Mouse (Mus musculus) limb, embryonic 14.5 days (tissue): ENCODE measurements at regions not wholly inside any gene's neighbourhood (a gene's known extent, or its start where the extent isn't known, plus 50 kb on each side); places are given as distances from the start of the nearest gene placed in this dataset.

Source experiments
- ATAC-seq: fragments of 200-750 bp; cut with Nextera tagmentation; 2 replicates; pipeline ENCODE4 v1.8.0; 2017; ENCODE audit warnings: low read depth, moderate number of reproducible peaks, moderate TSS enrichment; ENCODE audit not compliant: low FRiP score
- DNase-seq: peaks from one replicate; pipeline ENCODE4 v3.0.0-alpha.2; 2015; ENCODE audit warnings: low spot score
- H3K27ac ChIP-seq: fragments of 300-500 bp; sonication (generic); replicated peaks from 2 replicates; pipeline ENCODE4 v1.5.1; 2014; ENCODE audit warnings: low read depth, mild to moderate bottlenecking, low read length, moderate library complexity, mixed read lengths
- H3K27me3 ChIP-seq: fragments of 300-500 bp; sonication (generic); 2 replicates; pipeline ENCODE4 v1.6.1; 2014; ENCODE audit warnings: low read length, mixed read lengths; ENCODE audit not compliant: control insufficient read depth, insufficient read depth
- H3K36me3 ChIP-seq: fragments of 300-500 bp; sonication (generic); 2 replicates; pipeline ENCODE4 v1.6.1; 2014; ENCODE audit warnings: mild to moderate bottlenecking, low read length, moderate library complexity, mixed read lengths; ENCODE audit not compliant: control insufficient read depth, insufficient read depth
- H3K4me1 ChIP-seq: fragments of 300-500 bp; sonication (generic); 2 replicates; pipeline ENCODE4 v1.6.1; 2014; ENCODE audit warnings: antibody characterized with exemption, low read length, mixed read lengths; ENCODE audit not compliant: control insufficient read depth, insufficient read depth
- H3K4me2 ChIP-seq: fragments of 300-500 bp; sonication (generic); replicated peaks from 2 replicates; pipeline ENCODE4 v1.6.1; 2014; ENCODE audit warnings: low read depth, mild to moderate bottlenecking, low read length, moderate library complexity; ENCODE audit not compliant: severe bottlenecking
- H3K4me3 ChIP-seq: fragments of 300-500 bp; sonication (generic); replicated peaks from 2 replicates; pipeline ENCODE4 v1.5.1; 2014; ENCODE audit warnings: low read length
- H3K9ac ChIP-seq: fragments of 300-500 bp; sonication (generic); 2 replicates; pipeline ENCODE4 v1.6.1; 2014; ENCODE audit warnings: mild to moderate bottlenecking, low read depth, low read length, moderate library complexity; ENCODE audit not compliant: severe bottlenecking
- H3K9me3 ChIP-seq: fragments of 300-500 bp; sonication (generic); 2 replicates; pipeline ENCODE4 v1.6.1; 2016; ENCODE audit warnings: low read length; ENCODE audit not compliant: control insufficient read depth
- POLR2A ChIP-seq: fragments of 200-500 bp; IDR thresholded peaks from 2 replicates; pipeline ENCODE4 v1.8.0; 2012; ENCODE audit warnings: inconsistent platforms, mild to moderate bottlenecking, moderate library complexity, borderline replicate concordance; ENCODE audit not compliant: insufficient read depth, insufficient read length; ENCODE audit errors: extremely low read depth
- WGBS: fragments of 180-500 bp; shearing (Covaris S2); extraction: QIAGEN DNeasy Blood & Tissue Kit; methylation state at CpG from one replicate; pipeline ENCODE4 v1.1.7; 2014; 5-methylcytosine and 5-hydroxymethylcytosine counted together

DNA sequence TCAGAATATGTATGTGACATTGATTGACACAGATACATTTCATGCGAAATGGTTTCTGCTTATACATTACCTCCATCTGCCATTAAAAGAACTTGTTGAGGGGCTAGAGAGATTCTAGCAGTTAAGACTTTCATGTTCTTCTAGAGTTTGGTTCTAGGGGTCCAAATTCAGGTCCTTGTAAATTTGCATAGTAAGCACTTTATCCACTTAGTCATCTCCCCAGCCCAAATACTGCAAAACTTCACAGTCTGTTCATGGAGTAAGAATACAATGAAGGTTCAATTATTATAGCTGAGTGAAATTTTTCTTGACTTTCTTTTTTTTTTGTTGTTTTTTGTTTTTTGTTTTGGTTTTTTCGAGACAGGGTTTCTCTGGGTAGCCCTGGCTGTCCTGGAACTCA lies 76.8 kb upstream of the Nckap5 start:
- Histone ChIP-seq H3K27ac (no peak overlapping the region), H3K36me3 (no peaks in the 10 kb centered on the region), H3K4me2 (no peak overlapping the region), H3K9me3 (no peaks in the 10 kb centered on the region), H3K9ac (no peak overlapping the region), H3K4me3 (no peak overlapping the region), H3K4me1 (0 out of 2 replicates have a peak, but pooled peaks cover 6% of the 10 kb centered on the region), H3K27me3 (no peaks in the 10 kb centered on the region)
- DNase-seq (no peak), ATAC-seq (no peak)
- no peak for TF ChIP-seq POLR2A
- WGBS, result 86% methylated on average over 2 of the region's 2 CpGs

DNA sequence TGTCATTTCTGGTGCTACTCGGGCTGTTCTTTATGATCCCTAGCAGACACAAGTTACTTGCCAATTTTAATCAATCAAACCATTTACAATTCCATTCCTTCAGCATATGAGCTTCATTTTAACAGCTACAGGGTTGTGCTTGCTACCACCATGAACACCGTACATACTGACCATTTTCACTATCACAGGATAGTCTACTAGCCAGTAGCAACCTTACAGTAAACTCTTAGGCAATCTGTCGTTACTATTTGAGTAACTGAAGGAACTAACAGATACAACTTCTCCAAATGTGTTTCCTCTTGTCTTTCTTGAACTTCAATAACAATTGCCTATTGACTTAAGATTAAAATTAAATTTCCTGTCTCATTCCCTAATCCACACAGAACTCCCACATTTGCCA lies 67.9 kb upstream of the Nckap5 start:
- WGBS, result 74% methylated on average over 3 of the region's 3 CpGs
- TF ChIP-seq POLR2A, result no peak
- H3K4me3 ChIP-seq, result no peak overlapping the region

DNA sequence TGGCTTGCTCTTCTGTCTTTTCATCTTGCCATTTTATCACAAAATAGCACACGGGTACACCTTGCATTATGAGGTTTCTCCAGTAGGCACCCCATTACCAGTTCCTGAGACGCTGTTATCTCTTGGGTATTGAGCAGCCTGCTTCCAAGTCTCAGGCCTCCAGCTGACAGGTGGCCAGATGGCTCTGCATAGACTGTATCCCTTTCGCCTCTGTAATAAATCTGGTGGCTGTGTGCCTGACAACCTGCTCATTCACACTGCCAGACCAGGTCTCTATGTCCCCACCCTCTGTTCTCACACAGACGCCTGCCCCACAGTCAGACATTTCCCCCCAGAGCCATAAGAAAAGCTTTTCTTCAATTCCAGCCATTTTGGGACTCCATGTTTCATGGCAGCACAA lies 66.3 kb upstream of the Nckap5 start:
- Histone ChIP-seq H3K4me2 (no peak overlapping the region), H3K27me3 (no peaks in the 10 kb centered on the region), H3K9ac (no peak overlapping the region), H3K27ac (no peak overlapping the region), H3K4me1 (no peaks in the 10 kb centered on the region), H3K9me3 (no peaks in the 10 kb centered on the region), H3K36me3 (no peaks in the 10 kb centered on the region), H3K4me3 (no peak overlapping the region)
- DNase-seq (no peak), ATAC-seq (no peak)
- 55% methylated on average over 4 of the region's 4 CpGs for WGBS
- no peak for TF ChIP-seq POLR2A

More for the DNA sequence above, 67.9 kb upstream of the Nckap5 start:
- Histone ChIP-seq H3K9ac (no peak overlapping the region), H3K4me1 (no peaks in the 10 kb centered on the region), H3K9me3 (no peaks in the 10 kb centered on the region), H3K36me3 (no peaks in the 10 kb centered on the region), H3K4me2 (no peak overlapping the region), H3K27ac (no peak overlapping the region), H3K27me3 (no peaks in the 10 kb centered on the region)
- no peak for DNase-seq
- no peak for ATAC-seq

DNA sequence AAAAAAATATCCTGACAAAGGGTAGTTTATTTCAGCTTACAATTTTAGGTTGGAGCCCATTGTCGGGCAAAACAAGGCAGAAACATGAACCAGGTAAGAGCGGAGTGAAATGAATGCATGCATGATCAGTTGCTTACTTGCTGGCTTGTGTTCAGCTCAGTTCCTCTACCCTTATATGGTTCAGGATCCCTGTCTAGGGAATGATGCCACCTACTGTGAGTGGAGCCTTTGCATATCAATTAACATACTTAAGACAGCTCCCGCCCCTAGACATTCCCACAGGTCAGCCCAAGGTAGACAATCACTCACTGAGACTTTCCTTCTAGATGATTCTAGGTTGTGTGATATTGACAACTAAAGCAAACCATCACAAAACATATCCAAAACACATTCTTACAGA lies 50.2 kb upstream of the Nckap5 start:
- Histone ChIP-seq H3K4me2 (no peak overlapping the region), H3K9ac (no peak overlapping the region), H3K4me1 (no peaks in the 10 kb centered on the region), H3K36me3 (no peaks in the 10 kb centered on the region), H3K9me3 (no peaks in the 10 kb centered on the region), H3K27me3 (no peaks in the 10 kb centered on the region), H3K4me3 (no peak overlapping the region), H3K27ac (no peak overlapping the region)
- ATAC-seq (no peak), DNase-seq (no peak)
- no peak for TF ChIP-seq POLR2A
- 95% methylated on average over 3 of the region's 3 CpGs for WGBS
